Mouse (Mus musculus) thymus, adult 2 months (tissue): ENCODE data around the gene Bahd1.

Experiments
- CTCF ChIP-seq: fragments of 200-500 bp; IDR thresholded peaks from 2 replicates; pipeline ENCODE4 v1.5.1; 2012; ENCODE audit warnings: mild to moderate bottlenecking, control low read depth, low read length, moderate library complexity, borderline replicate concordance; ENCODE audit not compliant: control insufficient read depth, poor library complexity, insufficient read depth; ENCODE audit errors: extremely low read depth
- POLR2A ChIP-seq: fragments of 200-500 bp; IDR thresholded peaks from 2 replicates; pipeline ENCODE4 v1.6.1; 2012; ENCODE audit warnings: mild to moderate bottlenecking, low read length, control low read depth, moderate library complexity; ENCODE audit not compliant: control insufficient read depth, poor library complexity, insufficient read depth; ENCODE audit errors: extremely low read depth

- TF ChIP-seq CTCF (no peak), POLR2A (no peak)
These were observed 3.3 kb upstream of the Bahd1 start for GRCm38 (mm10) chr2:118896914-118897291.
